Mouse (Mus musculus) hindbrain, postnatal 0 days (tissue): ENCODE data around the gene Gm20388. TPM values are rescaled to one million over a fixed set of nuclear protein-coding genes. Genes with fewer than 3 reads are reported as not detected.

Source experiments
- ATAC-seq: fragments of 200-750 bp; cut with Nextera tagmentation; 2 replicates; pipeline ENCODE4 v1.8.0; 2017; ENCODE audit warnings: mild to moderate bottlenecking, moderate TSS enrichment, moderate library complexity
- DNase-seq: peaks from one replicate; pipeline ENCODE4 v3.0.0-alpha.2; 2015; ENCODE audit warnings: low spot score
- H3K27ac ChIP-seq: fragments of 300-500 bp; sonication (generic); 2 replicates; pipeline ENCODE4 v1.5.1; 2014; ENCODE audit warnings: mild to moderate bottlenecking
- H3K27me3 ChIP-seq: fragments of 300-500 bp; sonication (generic); 2 replicates; pipeline ENCODE4 v1.6.1; 2014; ENCODE audit warnings: low read length, mixed read lengths; ENCODE audit not compliant: insufficient read depth
- H3K36me3 ChIP-seq: fragments of 300-500 bp; sonication (generic); 2 replicates; pipeline ENCODE4 v1.6.1; 2014; ENCODE audit warnings: low read length, mixed read lengths; ENCODE audit not compliant: insufficient read depth
- H3K4me1 ChIP-seq: fragments of 300-500 bp; sonication (generic); 2 replicates; pipeline ENCODE4 v1.6.1; 2014; ENCODE audit warnings: antibody characterized with exemption, low read length, mixed read lengths; ENCODE audit not compliant: insufficient read depth
- H3K4me2 ChIP-seq: fragments of 300-500 bp; sonication (generic); 2 replicates; pipeline ENCODE4 v1.6.1; 2014; ENCODE audit warnings: low read depth, mild to moderate bottlenecking, low read length, moderate library complexity, mixed read lengths
- H3K4me3 ChIP-seq: fragments of 300-500 bp; sonication (generic); 2 replicates; pipeline ENCODE4 v1.5.1; 2014; ENCODE audit warnings: low read length
- H3K9ac ChIP-seq: fragments of 300-500 bp; sonication (generic); replicated peaks from 2 replicates; pipeline ENCODE4 v1.6.1; 2014; ENCODE audit warnings: mild to moderate bottlenecking, low read length, moderate library complexity, mixed read lengths
- H3K9me3 ChIP-seq: fragments of 300-500 bp; sonication (generic); 2 replicates; pipeline ENCODE4 v1.6.1; 2016; ENCODE audit warnings: low read length, mixed read lengths
- CTCF ChIP-seq: IDR thresholded peaks from 2 replicates; pipeline ENCODE4 v1.5.1; 2016; ENCODE audit warnings: antibody characterized with exemption, control low read depth, low read depth
- WGBS: fragments of 180-500 bp; shearing (Covaris S2); extraction: QIAGEN DNeasy Blood & Tissue Kit; methylation state at CpG from one replicate; pipeline ENCODE4 v1.1.7; 2014; 5-methylcytosine and 5-hydroxymethylcytosine counted together
- polyA plus RNA-seq: library from polyadenylated mRNA; unstranded; fragments of >200 nt; fragmentation: Nextera tagmentation; extraction: Ambion mirVana; gene quantifications from 2 replicates; pipeline ENCODE4 v1.2.1, GENCODE M21; 2015
- total RNA-seq: library from RNA; depleted of rRNA; stranded (reverse); fragments of >200 nt; gene quantifications from 2 replicates; pipeline ENCODE4 v1.2.3, GENCODE M21; 2014

The Gm20388 gene
- total and polyA plus RNA-seq, 2 experiments from 2014 or later: 71.3 TPM; not detected in 1

- Histone ChIP-seq H3K9me3 (no peaks in the 10 kb centered on the region), H3K36me3 (no peaks in the 10 kb centered on the region), H3K9ac (no peak overlapping the region), H3K4me3 (no peak overlapping the region), H3K4me2 (no peak overlapping the region), H3K27ac (no peak overlapping the region), H3K27me3 (peaks cover 80% of the 10 kb centered on the region), H3K4me1 (no peaks in the 10 kb centered on the region)
- WGBS: 92% methylated on average over 4 of the region's 4 CpGs
- TF ChIP-seq CTCF: no peak
- no peak for DNase-seq
- no peak for ATAC-seq
Observed at GRCm38 (mm10) chr8:120889189-120889588, 978.5 kb downstream of the Gm20388 start.

- DNase-seq (no peak), ATAC-seq (no peak)
- Histone ChIP-seq H3K27me3 (peaks cover 80% of the 10 kb centered on the region), H3K4me3 (no peak overlapping the region), H3K9ac (no peak overlapping the region), H3K4me2 (no peak overlapping the region), H3K4me1 (no peaks in the 10 kb centered on the region), H3K36me3 (no peaks in the 10 kb centered on the region), H3K9me3 (no peaks in the 10 kb centered on the region), H3K27ac (no peak overlapping the region)
- no peak for TF ChIP-seq CTCF
- WGBS: 8% methylated on average over 11 of the region's 11 CpGs
Observed at GRCm38 (mm10) chr8:120890068-120890467, 979.4 kb downstream of the Gm20388 start.

- DNase-seq: no peak
- Histone ChIP-seq H3K4me2 (no peak overlapping the region), H3K27ac (no peak overlapping the region), H3K4me1 (no peaks in the 10 kb centered on the region), H3K4me3 (no peak overlapping the region), H3K9me3 (0 out of 2 replicates have a peak, but pooled peaks cover 3% of the 10 kb centered on the region), H3K36me3 (no peaks in the 10 kb centered on the region), H3K27me3 (peaks cover 42% of the 10 kb centered on the region), H3K9ac (no peak overlapping the region)
- WGBS: 8% methylated on average over 4 of the region's 4 CpGs
- TF ChIP-seq CTCF: no peak
- 0 out of 2 replicates have a peak, but pooled peaks have one; percentile 10 for ATAC-seq
Observed at GRCm38 (mm10) chr8:120895009-120895408, 984.4 kb downstream of the Gm20388 start.

- DNase-seq (no peak), ATAC-seq (no peak)
- Histone ChIP-seq H3K4me2 (peak overlapping the region; percentile 40), H3K9ac (0 out of 2 replicates have a peak overlapping the region, but pooled peaks have one; percentile 7), H3K9me3 (0 out of 2 replicates have a peak, but pooled peaks cover 3% of the 10 kb centered on the region), H3K4me1 (no peaks in the 10 kb centered on the region), H3K27me3 (peaks cover 37% of the 10 kb centered on the region), H3K4me3 (no peak overlapping the region), H3K27ac (no peak overlapping the region), H3K36me3 (no peaks in the 10 kb centered on the region)
- no peak for TF ChIP-seq CTCF
- WGBS: 2% methylated on average over 13 of the region's 13 CpGs
Observed at GRCm38 (mm10) chr8:120895600-120895999, 985.0 kb downstream of the Gm20388 start.

- Histone ChIP-seq H3K9ac (0 out of 2 replicates have a peak overlapping the region, but pooled peaks have one; percentile 7), H3K36me3 (no peaks in the 10 kb centered on the region), H3K9me3 (0 out of 2 replicates have a peak, but pooled peaks cover 3% of the 10 kb centered on the region), H3K27ac (no peak overlapping the region), H3K4me2 (peak overlapping the region; percentile 40), H3K27me3 (peaks cover 34% of the 10 kb centered on the region), H3K4me1 (no peaks in the 10 kb centered on the region), H3K4me3 (no peak overlapping the region)
- no peak for TF ChIP-seq CTCF
- ATAC-seq: 0 out of 2 replicates have a peak, but pooled peaks have one; percentile 27
- peak; percentile 37 for DNase-seq
- 25% methylated on average over 13 of the region's 13 CpGs for WGBS
Observed at GRCm38 (mm10) chr8:120896203-120896602, 985.6 kb downstream of the Gm20388 start.

GRCm38 (mm10) chr8:120898008-120898407 is 987.4 kb downstream of the Gm20388 start:
- H3K4me2 ChIP-seq: no peak overlapping the region
- 0 out of 2 replicates have a peak, but pooled peaks cover 3% of the 10 kb centered on the region for H3K9me3 ChIP-seq
- peak; percentile 86 for TF ChIP-seq CTCF
- H3K4me1 ChIP-seq: no peaks in the 10 kb centered on the region
- no peak overlapping the region for H3K9ac ChIP-seq
- no peak overlapping the region for H3K4me3 ChIP-seq
- peak; percentile 61 for DNase-seq
- ATAC-seq: no peak
- no peaks in the 10 kb centered on the region for H3K36me3 ChIP-seq
- H3K27ac ChIP-seq: no peak overlapping the region
- peaks cover 21% of the 10 kb centered on the region for H3K27me3 ChIP-seq
- 57% methylated on average over 4 of the region's 4 CpGs for WGBS

GRCm38 (mm10) chr8:120898828-120899407 is 988.3 kb downstream of the Gm20388 start:
- H3K27me3 ChIP-seq: peaks cover 12% of the 10 kb centered on the region
- no peaks in the 10 kb centered on the region for H3K36me3 ChIP-seq
- H3K27ac ChIP-seq: no peak overlapping the region
- no peak overlapping the region for H3K4me2 ChIP-seq
- no peak for ATAC-seq
- H3K4me3 ChIP-seq: no peak overlapping the region
- TF ChIP-seq CTCF: no peak
- 66% methylated on average over 17 of the region's 17 CpGs for WGBS
- H3K4me1 ChIP-seq: no peaks in the 10 kb centered on the region
- H3K9me3 ChIP-seq: 0 out of 2 replicates have a peak, but pooled peaks cover 3% of the 10 kb centered on the region
- no peak overlapping the region for H3K9ac ChIP-seq
- no peak for DNase-seq
